Mouse (Mus musculus) v-Abl transformed pro-B cells (cell line): Measurements from ENCODE around the gene Nodal.

Experiments used
- in situ Hi-C, 2 experiments: fragments of 400-800 bp; cut with MboI; formaldehyde crosslinking; loops; one replicate each; pipeline ENCODE4 v1.15.1; 2025; ENCODE audit not compliant: unreplicated experiment in 2 of 2

Nodal gene

DNA sequence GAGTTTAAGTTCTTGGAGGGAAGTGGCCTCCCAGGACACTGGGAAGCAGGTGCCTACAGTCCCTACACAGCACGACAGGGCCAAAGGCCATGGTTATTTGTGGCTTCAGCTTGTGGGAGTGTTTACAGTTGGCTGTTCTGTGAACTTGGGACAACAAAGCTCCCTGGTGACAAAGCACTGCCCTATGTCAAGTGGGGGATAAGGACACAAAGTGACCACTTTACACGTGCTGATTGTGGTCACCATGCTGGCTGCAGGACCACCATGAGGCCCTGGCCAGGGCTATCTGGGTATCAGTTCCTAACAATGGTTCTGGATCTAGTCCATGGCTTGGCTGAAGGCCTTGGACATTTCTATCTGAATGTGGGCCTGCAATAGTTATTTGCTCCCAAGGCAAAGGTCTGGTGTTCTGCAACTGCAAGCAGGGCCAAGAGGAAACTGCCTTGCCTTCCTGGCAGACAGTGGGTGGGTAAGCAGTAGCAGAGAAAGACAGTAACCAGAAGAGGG lies 8.5 kb downstream of the Nodal start:
- in situ Hi-C loops = no loop called here

DNA sequence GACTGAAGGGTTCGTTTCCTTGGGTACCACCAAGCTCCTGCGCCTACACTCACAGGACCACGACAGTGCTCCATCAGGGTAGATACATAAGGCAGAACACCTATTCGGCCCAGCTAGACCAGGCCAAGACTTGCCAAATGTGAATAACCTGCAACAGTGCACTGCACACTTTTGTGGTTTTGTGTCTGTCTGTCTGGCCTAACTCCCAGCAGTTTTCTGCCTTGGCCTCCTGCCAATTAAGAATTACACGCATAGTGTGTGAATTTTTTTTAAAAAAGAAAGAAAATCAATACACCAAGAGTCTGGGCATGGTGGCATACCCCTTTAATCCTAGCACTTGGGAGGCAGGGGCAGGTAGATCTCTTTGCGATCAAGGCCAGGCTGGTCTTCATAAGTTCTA lies 10.2 kb downstream of the Nodal start:
- in situ Hi-C loops = no loop called here

DNA sequence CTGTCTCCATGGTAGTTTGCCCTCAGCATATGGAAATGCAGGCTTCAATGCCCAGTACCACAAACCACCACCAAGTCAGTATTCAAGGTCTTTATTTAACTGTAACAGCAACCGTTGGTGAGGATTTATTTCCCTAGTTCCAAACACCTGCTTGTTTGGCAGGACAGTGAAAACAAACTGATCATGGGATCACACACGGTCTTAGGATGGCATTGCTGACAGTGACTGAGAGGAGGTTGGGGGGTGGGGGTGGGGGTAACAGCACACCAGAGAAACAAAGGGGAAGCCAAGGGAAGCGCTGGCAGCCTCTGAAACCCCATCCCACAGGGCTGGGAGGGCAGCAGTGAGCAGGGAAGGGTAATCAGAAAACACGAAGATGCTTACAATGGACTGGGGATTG lies 10.6 kb downstream of the Nodal start:
- in situ Hi-C loops = no loop called here

DNA sequence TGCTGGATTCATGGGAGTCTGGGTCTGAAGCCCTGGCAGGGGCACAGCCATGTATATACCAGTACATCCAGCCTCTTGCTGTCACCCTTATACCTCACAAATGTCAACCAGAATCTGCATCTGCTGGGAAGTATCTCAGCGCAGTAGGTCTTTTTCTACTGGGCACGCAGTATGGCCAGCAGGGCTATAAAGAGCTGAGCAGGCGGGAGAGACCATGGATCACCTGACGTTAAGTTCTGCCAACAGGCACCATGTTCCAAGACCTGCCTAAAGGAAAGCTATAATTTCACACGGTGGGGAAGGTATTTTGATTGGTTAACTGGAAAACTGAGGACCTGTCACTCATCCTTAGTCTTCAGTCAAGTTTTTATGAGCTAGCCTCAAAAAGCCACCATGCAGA lies 11.3 kb downstream of the Nodal start:
- in situ Hi-C loops = no loop called here

DNA sequence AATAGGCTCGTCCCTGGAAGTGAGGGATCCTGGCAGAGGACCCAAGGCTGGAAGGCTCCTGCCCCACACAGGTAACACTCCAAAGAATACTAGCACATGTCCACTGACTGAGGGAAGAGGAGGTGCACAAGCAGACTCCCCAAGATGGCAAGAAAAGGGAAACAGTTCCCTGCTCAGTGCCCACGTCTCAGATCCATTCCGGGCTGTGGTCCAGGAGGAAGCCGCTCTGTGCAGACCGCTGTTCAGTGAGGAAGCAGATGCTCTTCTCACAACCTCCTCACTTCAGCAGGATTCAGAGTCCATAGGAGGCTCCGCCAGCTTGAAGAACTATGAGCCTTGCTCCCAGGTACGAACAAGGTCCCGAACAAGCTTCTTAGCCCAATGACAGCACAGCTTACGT lies 13.6 kb downstream of the Nodal start:
- in situ Hi-C loops = no loop called here

DNA sequence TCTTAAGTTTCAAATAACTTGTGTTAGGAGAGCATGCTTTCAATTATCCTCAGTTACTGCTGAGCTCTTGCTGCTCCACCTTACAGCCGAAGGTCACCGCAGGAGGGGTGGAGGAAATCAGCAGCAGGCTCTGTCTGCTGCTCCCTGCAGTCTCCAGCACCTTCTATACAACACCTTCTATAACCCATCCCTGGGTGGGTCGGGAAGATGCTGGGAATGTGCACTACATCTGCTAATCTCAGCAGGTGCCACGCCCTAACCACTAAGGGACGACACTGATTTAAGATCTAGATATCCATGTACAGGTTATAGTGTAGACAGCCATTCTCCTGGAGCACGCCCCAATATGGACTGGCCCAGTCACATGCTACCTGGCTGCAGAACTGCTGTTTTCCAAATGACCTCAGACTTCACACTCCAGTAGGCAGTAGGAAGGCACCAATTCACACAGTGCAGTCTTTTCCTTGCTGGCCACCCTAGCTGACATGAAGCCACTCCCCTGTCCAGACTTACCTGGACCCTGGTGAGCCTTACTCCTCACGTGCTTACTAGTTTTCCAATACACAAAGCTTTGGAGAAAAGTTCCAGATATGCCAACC lies 22.5 kb downstream of the Nodal start:
- in situ Hi-C loops = no loop called here

DNA sequence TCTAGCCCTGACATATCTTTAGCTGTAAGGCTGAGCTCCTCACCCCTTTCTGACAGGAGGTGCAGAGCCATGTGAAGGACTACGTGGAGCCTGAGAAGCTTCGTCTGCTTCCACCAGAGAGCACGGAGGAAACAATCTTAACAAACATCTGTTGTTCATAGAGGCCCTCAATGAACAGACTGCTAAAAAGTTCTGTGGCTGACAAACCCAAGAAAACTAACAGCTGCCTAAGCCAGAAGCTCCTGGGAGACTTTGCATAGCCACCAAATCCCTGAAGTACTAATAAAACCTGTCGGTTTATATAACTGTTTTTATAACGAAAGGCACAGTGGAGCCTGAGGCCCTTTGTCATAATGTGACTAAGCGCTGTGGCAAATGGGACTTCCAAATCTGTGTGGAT lies 25.7 kb downstream of the Nodal start:
- in situ Hi-C loops = no loop called here

DNA sequence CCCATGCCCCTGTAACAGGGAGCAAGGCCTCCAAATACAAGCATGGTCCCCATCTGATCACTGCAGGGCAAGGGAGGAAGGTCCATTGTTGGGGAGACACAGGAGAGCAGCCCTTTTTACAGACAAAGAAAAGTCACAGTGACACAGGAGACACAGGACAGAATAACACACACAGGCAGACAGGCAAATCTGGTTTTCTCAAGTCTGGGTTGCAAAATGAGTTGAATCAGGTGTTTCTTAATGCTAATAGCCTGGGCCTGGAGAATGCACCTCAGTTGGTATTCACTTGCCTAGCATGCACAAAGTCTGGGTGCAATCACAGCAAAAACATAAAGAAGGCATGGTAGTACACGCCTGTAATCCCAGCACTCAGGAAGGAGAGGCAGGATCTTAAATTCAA lies 26.1 kb downstream of the Nodal start:
- in situ Hi-C loops = no loop called here

DNA sequence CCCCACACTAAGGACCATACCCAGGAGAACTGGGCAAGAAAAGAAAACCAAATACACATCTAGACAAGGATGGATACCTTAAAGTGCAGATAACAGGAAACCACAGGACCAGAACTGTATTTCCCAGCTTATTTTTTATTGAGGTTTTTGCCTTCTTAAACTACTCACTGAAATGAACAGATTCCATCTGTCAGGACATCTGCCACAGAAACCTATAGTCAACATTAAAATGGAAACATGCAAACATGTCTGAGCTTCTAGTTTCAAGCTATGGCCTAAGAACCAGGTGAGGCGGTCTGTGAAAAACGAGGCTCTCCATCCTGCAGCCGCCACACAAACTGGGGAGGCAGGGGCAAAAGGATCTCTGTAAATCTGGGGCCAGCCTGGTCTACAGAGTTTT lies 27.2 kb downstream of the Nodal start:
- in situ Hi-C loops = no loop called here

DNA sequence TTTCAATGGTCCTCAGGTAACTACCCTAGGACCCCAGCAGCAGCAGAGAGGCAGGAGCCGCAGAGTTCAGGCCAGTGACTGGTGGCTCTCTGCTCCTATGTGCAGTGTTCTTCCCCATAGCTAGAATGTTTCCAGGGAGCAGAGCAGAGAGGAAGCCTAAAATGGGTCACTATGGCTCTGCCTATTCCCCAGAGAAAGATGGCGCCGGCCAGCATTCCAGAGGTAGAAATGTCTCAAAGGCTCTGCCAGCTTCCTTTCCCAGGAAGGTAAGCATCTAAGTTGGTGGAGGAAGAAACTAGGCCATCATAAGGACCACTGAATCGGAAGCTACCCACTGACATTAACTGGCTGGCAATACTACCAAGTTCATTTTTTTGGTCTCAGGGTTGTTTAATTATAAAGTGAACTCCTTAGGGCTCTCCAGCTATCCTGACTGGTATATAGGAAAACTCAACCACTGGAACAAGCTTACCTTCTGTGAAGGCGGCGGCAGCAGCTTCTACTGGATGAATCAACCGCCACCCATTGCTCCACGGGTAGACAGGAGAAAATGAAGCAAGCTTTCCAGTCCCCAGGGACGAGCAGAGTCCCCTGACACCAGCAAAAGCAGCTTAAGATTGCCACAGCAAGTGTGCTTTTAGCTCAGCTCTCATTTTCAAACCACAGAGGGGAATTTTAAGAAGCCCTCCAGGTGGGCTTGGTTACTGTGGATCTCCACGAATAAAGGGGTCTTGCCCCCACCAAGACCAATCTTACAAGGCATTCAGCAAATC lies 30.0 kb downstream of the Nodal start:
- in situ Hi-C loops = no loop called here

DNA sequence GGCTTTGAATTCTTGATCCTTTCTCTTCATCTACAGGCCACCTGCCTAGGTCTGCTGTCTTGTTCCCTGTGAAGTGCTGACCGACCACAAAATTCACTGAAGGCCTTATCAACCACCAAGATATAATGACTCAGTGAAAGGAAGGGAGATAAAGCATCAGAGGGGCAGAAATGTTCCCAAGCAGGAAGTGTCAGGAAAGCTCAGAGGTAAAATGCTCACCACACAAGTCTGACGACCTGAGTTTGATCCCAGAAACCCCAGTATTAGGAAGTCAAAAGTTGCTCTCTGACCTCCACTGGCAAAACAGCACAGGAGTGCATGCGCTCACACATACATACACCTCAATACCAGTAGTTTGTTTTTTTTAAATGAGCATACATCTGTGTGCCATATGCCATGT lies 31.1 kb downstream of the Nodal start:
- in situ Hi-C loops = no loop called here

DNA sequence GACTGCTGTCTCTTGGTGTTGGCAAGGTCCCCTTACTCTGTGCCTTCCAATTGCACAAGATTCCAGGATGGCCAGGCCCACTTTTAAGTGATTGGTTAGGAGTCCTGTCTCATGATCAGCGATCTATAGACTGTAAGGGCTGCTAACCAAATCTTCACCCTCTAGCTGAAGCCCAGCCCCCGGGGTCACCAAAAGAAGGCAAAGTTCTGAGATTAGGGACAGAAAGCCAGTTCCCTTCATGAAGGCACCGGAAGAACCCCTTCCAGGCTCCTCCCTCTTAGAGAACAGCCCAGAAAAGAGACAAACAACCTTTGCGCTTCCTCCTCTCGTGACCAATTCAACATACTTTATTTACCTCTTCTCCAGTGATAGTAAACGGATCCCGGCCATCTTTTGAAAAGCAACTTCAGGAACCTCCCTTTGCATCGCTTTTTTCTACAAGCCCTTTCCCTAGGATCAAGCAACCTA lies 33.7 kb downstream of the Nodal start:
- in situ Hi-C loops = loop anchor here in 1 of 2 experiments (10.0 kb wide), 1 partner anchor 307 kb away; the partner anchor contains the start of gene Sgpl1

DNA sequence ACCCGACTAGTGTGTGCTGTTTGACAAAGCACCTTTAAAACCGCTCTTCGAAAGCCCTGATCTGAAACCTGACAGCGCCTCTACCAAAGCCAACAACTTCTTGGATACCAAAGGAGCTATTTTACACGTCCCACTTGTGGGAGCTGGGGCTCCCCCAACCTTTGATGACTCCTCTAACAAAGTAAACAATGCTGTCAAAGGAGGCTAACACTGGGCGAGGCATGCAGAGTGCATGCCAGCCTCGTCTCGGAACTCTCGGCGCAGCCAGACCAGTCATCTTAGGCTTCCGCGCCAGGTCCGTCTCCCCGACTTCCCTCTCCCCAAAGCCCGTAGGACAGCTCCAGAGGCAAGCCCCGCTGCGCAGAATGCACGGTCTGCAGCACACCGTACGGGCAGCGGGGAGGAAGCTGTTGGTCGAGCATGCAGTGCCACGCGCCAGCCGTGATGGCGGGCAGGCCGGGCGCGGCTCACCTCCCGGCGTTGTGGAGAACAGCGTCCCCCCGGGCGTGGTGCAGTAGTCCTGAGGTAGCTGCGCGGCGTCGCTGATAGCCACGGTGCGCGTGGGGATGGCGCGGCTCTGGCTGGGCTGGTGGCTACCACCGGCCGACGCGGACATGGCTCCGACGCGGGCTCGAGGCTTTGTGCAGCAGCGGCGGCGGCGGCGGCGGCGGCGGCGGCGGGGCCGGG lies 34.3 kb downstream of the Nodal start:
- in situ Hi-C loops = loop anchor here in 1 of 2 experiments (10.0 kb wide), 1 partner anchor 307 kb away; the partner anchor contains the start of gene Sgpl1

DNA sequence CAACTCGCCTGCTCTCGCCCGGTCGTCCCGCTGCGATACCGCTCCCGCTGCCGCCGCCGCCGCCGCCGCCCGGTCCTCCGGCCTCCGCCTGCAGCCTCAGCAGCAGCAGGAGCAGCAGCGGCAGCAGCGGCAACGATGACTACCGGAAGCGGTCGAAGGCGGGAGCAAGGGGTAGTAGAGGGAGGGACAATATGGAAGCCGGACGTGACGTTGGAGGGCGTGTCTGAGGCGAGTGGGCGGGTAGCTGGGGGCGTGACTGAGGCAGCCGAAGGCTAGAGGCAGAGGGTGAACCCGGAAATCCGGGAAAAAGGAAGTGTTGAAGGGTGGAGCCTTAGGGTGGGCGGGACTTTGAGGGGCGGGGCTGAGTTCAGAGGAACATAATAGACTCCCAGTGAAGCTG lies 34.9 kb downstream of the Nodal start, which contains the start of gene Eif4ebp2:
Eif4ebp2 (minus strand) TSS at position 17 of the 400 bp plus-strand sequence.
- in situ Hi-C loops = loop anchor here in 1 of 2 experiments (10.0 kb wide), 1 partner anchor 308 kb away; the partner anchor contains the start of gene Sgpl1

DNA sequence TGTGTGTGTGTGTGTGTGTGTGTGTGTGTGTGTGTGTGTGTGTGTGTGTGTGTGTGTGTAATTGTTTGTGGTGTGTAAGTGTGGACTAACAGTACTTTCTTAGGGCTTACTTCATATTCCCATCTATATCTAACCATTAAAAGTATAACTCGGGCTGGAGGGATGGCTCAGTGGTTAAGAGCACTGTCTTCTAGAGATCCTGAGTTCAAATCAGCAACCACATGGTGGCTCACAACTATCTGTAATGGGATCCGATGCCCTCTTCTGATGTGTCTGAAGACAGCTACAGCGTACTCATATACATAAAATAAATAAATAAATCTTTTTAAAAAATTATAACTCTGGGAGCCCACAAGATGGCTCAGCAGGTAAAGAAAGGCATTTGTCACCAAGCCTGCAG lies 35.4 kb downstream of the Nodal start:
- in situ Hi-C loops = loop anchor here in 1 of 2 experiments (10.0 kb wide), 1 partner anchor 308 kb away; the partner anchor contains the start of gene Sgpl1

DNA sequence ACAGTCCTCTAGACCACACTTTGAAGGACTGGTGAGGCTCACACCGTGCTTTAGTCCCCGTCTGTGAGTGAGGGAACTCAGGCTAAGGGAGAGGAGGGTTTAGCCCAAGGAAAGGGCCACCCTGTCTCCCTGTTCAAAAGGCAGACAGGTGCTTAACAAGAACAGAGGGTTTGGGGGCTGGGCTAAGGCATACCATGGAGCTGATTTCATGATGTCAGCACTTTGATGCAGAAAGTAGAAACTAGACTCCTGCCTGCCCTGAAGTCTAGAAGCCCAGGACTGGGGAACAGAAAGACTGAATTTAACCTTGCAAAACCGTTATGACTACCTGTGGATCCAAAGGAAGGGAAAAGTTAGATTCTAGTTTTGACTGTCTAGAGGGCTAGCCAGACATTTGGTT lies 39.4 kb downstream of the Nodal start:
- in situ Hi-C loops = loop anchor here in 1 of 2 experiments (10.0 kb wide), 1 partner anchor 312 kb away; the partner anchor contains the start of gene Sgpl1

DNA sequence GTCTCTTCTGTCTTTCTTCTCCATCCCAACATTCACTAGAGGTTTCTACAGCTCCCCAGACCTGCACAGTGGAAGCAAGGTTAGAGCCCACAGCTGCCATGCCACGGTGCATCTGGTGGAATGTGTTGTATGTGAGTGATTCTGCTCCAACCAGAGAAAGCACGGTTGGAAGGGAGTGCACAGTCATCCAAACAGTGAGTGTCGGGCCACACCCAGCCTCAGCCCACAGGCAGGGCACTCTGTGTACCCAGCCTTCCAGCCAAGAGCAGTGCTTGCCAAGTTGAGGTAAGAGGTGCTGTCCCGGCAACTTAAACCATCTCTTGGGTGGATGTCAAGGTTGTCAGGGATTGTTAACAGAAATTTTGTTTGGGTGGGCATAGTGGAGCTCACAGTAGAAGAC lies 47.2 kb downstream of the Nodal start:
- in situ Hi-C loops = loop anchor here (5.0 kb wide), 2 partner anchors 137 to 197 kb away; no protein-coding TSS in a partner anchor

DNA sequence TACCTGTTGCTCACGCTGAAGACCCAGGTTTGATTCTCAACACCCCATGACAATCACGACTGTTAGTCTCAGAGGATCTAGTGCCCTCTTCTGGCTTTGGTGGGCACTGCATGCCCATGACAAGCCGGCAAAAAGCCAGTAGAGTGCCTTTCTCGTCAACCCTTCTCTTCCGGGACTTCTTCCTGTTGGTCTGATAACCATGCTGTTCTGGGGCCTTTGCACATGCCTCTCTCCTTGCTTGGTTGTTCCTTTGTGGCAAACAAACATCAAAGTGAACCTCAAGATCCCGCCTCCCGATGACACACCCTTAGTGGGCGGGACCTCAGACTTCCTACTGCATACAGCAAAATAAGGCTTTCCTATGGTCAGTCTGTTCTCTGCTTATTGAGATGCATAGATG lies 48.5 kb downstream of the Nodal start:
- in situ Hi-C loops = loop anchor here (5.0 kb wide), 2 partner anchors 136 to 196 kb away; no protein-coding TSS in a partner anchor

DNA sequence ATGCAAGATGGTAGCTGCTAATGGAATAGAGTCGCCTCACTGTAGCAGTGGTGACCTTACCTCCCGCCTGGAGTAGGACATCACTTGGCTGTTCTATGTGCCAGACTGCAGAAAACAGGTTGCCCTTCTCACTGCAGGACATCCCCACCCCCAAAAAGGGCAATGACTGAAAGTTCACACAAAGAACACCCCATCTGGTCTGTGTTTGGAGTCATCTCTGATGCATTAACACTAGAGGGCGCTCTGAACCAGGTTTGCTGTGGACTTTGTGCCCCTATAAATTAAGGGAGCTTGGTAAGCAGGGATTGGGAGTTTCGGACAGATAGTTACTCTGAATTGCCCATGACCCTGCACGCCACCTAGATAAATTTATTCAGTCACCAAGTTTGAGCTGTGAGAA lies 49.1 kb downstream of the Nodal start:
- in situ Hi-C loops = loop anchor here (5.0 kb wide), 2 partner anchors 135 to 195 kb away; no protein-coding TSS in a partner anchor

DNA sequence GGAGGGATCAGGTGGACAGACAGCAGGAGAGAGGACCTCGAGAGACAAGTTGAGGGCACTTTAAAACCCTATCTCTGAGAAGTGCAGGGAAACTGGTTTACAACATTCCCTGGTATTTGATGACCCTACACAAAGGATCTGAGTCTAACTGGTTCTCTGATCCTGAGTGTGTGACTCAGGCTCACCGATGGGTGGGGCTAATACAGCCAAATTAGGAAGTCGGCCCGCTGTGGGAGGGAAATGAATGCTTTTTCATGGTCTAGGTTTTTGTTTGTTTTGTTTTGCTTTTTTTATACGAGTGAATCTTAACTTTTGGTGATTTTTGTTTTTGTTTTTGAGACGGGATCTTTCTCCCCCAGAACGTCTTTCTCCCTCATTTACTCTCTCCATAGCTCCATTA lies 51.1 kb downstream of the Nodal start:
- in situ Hi-C loops = loop anchor here (5.0 kb wide), 2 partner anchors 133 to 193 kb away; no protein-coding TSS in a partner anchor

DNA sequence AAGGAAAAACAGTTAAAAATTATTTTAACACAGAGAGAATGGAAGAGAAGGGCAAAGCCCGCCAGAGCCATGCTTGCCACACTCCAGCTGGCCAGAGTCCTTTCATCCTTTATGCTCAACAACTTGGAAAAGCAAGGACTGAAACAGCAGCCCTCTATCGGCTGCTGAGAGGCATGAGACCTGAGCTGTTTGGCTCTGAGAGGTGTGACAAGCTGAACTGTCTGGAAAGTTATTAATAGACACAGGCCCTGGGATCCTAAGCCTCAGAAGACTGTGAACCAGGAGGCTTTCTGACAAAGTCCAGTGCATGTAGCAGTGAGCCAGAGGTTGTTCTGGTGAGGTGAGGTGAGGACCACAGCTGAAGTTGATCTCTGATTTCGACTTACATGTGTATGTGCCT lies 55.9 kb downstream of the Nodal start:
- in situ Hi-C loops = no loop called here
